Mouse (Mus musculus): ENCODE measurements around the gene Pla1a. TPM values are rescaled to one million over a fixed set of nuclear protein-coding genes. Genes with fewer than 3 reads are reported as not detected.

The Pla1a gene
- total RNA-seq, 2 experiments from 2014 or later, result 27.9 to 28.6 TPM

- no peak for DNase-seq (ENCODE audit: low spot score in 2 of 2)
Observed at GRCm38 (mm10) chr16:38369992-38370484, 62.9 kb downstream of the Pla1a start.

- DNase-seq (ENCODE audit: low spot score in 2 of 2), result no peak
Observed at GRCm38 (mm10) chr16:38369431-38369830, 63.5 kb downstream of the Pla1a start.

- no peak for DNase-seq (ENCODE audit: low spot score in 2 of 2)
Observed at GRCm38 (mm10) chr16:38369000-38369399, 63.9 kb downstream of the Pla1a start.

- no peak for DNase-seq (ENCODE audit: low spot score in 2 of 2)
Observed at GRCm38 (mm10) chr16:38368336-38368735, 64.6 kb downstream of the Pla1a start.

GRCm38 (mm10) chr16:38366231-38366630 lies 66.7 kb downstream of the Pla1a start:
- no peak for DNase-seq (ENCODE audit: low spot score in 2 of 2)

GRCm38 (mm10) chr16:38365390-38365789 lies 67.6 kb downstream of the Pla1a start:
- DNase-seq (ENCODE audit: low spot score in 2 of 2), result no peak

GRCm38 (mm10) chr16:38363657-38364056 lies 69.3 kb downstream of the Pla1a start:
- DNase-seq (ENCODE audit: low spot score in 2 of 2), result no peak

- no peak for DNase-seq (ENCODE audit: low spot score in 2 of 2)
Observed at GRCm38 (mm10) chr16:38363256-38363595, 69.7 kb downstream of the Pla1a start.

GRCm38 (mm10) chr16:38362493-38363255 lies 70.3 kb downstream of the Pla1a start:
- no peak for DNase-seq (ENCODE audit: low spot score in 2 of 2)

- no peak for DNase-seq (ENCODE audit: low spot score in 2 of 2)
Observed at GRCm38 (mm10) chr16:38361933-38362332, 71.0 kb downstream of the Pla1a start, which contains the start of gene Popdc2. Gene Popdc2 (plus strand): TSS chr16:38362209.

- no peak for DNase-seq (ENCODE audit: low spot score in 2 of 2)
Observed at GRCm38 (mm10) chr16:38360317-38360716, 72.6 kb downstream of the Pla1a start.

- no peak for DNase-seq (ENCODE audit: low spot score in 2 of 2)
Observed at GRCm38 (mm10) chr16:38359857-38360256, 73.1 kb downstream of the Pla1a start.

GRCm38 (mm10) chr16:38359241-38359640 lies 73.7 kb downstream of the Pla1a start:
- no peak for DNase-seq (ENCODE audit: low spot score in 2 of 2)

GRCm38 (mm10) chr16:38358256-38358812 lies 74.6 kb downstream of the Pla1a start:
- no peak for DNase-seq (ENCODE audit: low spot score in 2 of 2)

GRCm38 (mm10) chr16:38354185-38354913 lies 78.6 kb downstream of the Pla1a start:
- DNase-seq (ENCODE audit: low spot score in 2 of 2), result no peak

- DNase-seq (ENCODE audit: low spot score in 2 of 2), result no peak
Observed at GRCm38 (mm10) chr16:38353642-38354041, 79.3 kb downstream of the Pla1a start.

GRCm38 (mm10) chr16:38352851-38353250 lies 80.1 kb downstream of the Pla1a start:
- DNase-seq (ENCODE audit: low spot score in 2 of 2), result no peak

- no peak for DNase-seq (ENCODE audit: low spot score in 2 of 2)
Observed at GRCm38 (mm10) chr16:38352031-38352430, 80.9 kb downstream of the Pla1a start.

GRCm38 (mm10) chr16:38350939-38351338 lies 82.0 kb downstream of the Pla1a start:
- DNase-seq (ENCODE audit: low spot score in 2 of 2), result no peak

GRCm38 (mm10) chr16:38350361-38350855 lies 82.5 kb downstream of the Pla1a start:
- no peak for DNase-seq (ENCODE audit: low spot score in 2 of 2)

- no peak for DNase-seq (ENCODE audit: low spot score in 2 of 2)
Observed at GRCm38 (mm10) chr16:38349881-38350280, 83.1 kb downstream of the Pla1a start.

GRCm38 (mm10) chr16:38348217-38348761 lies 84.7 kb downstream of the Pla1a start:
- DNase-seq (ENCODE audit: low spot score in 2 of 2), result no peak

All from adrenal gland, postnatal 4 days (tissue).